Mouse (Mus musculus) testis, adult 2 months (tissue): Measurements from ENCODE around the gene Senp1.

Experiments used
- CTCF ChIP-seq: fragments of 200-500 bp; IDR thresholded peaks from 2 replicates; pipeline ENCODE4 v1.5.1; 2012; ENCODE audit warnings: low read depth, mild to moderate bottlenecking, inconsistent platforms, low read length, moderate library complexity; ENCODE audit not compliant: control insufficient read depth, insufficient read depth, insufficient replicate concordance
- POLR2A ChIP-seq: fragments of 200-500 bp; IDR thresholded peaks from 2 replicates; pipeline ENCODE4 v1.6.1; 2012; ENCODE audit warnings: low read depth, mild to moderate bottlenecking, inconsistent platforms, low read length, moderate library complexity; ENCODE audit not compliant: control insufficient read depth

- TF ChIP-seq POLR2A (no peak), CTCF (no peak)
These were observed 63.7 kb downstream of the Senp1 start for GRCm38 (mm10) chr15:98029798-98030197.
